8 mouse cellular contexts compared by ENCODE assay signal in the genomic region with DNA sequence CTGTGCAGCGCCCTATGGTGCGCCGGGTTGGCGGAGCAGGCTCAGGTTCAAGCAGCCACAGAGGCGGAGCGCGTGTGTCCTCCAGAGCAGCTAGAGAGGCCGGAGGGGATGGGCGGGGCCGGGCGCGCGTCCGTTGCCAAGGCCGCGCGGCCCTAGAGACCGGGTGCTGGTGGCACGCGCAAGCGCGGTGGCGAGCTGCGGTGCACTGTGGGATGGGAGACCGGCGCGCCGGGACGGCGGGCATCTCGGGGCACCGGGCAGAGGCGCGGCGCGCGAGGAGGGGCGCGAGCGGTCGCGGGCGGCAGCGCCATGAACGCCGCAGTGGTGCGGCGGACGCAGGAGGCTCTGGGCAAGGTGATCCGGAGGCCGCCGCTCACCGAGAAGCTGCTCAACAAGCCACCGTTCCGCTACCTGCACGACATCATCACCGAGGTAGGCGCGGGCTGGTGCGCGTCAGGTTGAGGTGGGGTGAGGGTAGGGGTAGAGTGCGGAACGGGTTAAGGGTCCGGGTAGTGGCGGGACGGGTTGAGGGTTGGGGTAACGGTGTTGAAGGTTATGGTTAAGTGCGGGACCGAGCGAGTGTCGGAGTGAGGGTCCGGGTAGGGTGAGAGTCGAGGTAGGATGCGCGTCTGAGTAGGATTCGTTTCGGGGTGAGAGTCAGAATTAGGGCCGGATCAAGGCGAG. TPM values are rescaled to one million over a fixed set of nuclear protein-coding genes. Genes with fewer than 3 reads are reported as not detected.
A peak's percentile ranks its signal among the peaks of the same experiment; 100 is the strongest.
DNase-seq lines count a peak whose midpoint lies in the region; ATAC-seq lines count a peak whose summit lies in the region.

Gene Traf3ip1 (plus strand): TSS at position 191 of the 684 bp plus-strand sequence.

- peak within 1 kb of the TSS; percentile 58 for H3K9ac ChIP-seq in intestine, embryonic 14.5 days (ENCODE audit: low read length)

- H3K4me2 ChIP-seq in intestine, embryonic 14.5 days (ENCODE audit: low read length): peak within 1 kb of the TSS; percentile 90

- H3K36me3 ChIP-seq in intestine, embryonic 14.5 days (ENCODE audit: control insufficient read depth, insufficient read depth, low read length): peaks cover 7% of the 10 kb centered on the region; the same call in 1 of the 2 replicates

- intact Hi-C loops in gastrocnemius, postnatal 14 days (cut with DNase I; ENCODE audit: low total_unique reads): no loop called here
- intact Hi-C loops in left cerebral cortex, postnatal 14 days (cut with DNase I): no loop called here

- H3K4me3 ChIP-seq in intestine, embryonic 14.5 days (ENCODE audit: low read depth, low read length): peak within 1 kb of the TSS; percentile 89

- no peaks in the 10 kb centered on the region for H3K9me3 ChIP-seq in intestine, embryonic 14.5 days (ENCODE audit: control insufficient read depth, low read length)

- DNase-seq in adipocyte (ENCODE audit: low spot score): peak; percentile 90
- peak; percentile 93 for DNase-seq in embryo, embryonic 10 days (ENCODE audit: low spot score)
- DNase-seq in gastrocnemius, postnatal 14 days: peak; percentile 94
- DNase-seq in intestine, embryonic 14.5 days (ENCODE audit: low spot score): peak; percentile 89
- peak; percentile 91 to 92 for DNase-seq in left cerebral cortex, postnatal 14 days (ENCODE audit: low spot score in 2 of 2)
- DNase-seq in mesoderm, embryonic 11.5 days (ENCODE audit: low read depth, low spot score): peak; percentile 92
- DNase-seq in right cerebral cortex, postnatal 36 days (ENCODE audit: low spot score in 2 of 2): peak; percentile 87 to 89
- DNase-seq in yolk sac, embryonic 10.5 days (ENCODE audit: low spot score): peak; percentile 88

- no peak within 1 kb of the TSS for H3K27ac ChIP-seq in intestine, embryonic 14.5 days (ENCODE audit: low read depth)

- peak; percentile 99 for ATAC-seq in intestine, embryonic 14.5 days (replicated peaks; ENCODE audit: low FRiP score, low TSS enrichment, low read depth)

- under 1% methylated on average over 79 of the region's 79 CpGs for WGBS in intestine, embryonic 14.5 days

- H3K4me1 ChIP-seq in intestine, embryonic 14.5 days (replicated peaks; ENCODE audit: control insufficient read depth, insufficient read depth, low read length): peaks cover 7% of the 10 kb centered on the region; the same call in 1 of the 2 replicates

- H3K27me3 ChIP-seq in intestine, embryonic 14.5 days (replicated peaks; ENCODE audit: control insufficient read depth, insufficient read depth, low read length): no peaks in the 10 kb centered on the region

RNA-seq across cellular contexts. Expression of gene Traf3ip1, which starts in this region (rescaled TPM):
- 1 to 10 TPM; 3.2 to 3.3 TPM for total RNA-seq in gastrocnemius, postnatal 14 days (2021)
- 5.9 and 6.7 TPM in 2 replicates for polyA plus RNA-seq in intestine, embryonic 14.5 days (2014; fragmentation: Nextera tagmentation; extraction: Ambion mirVana)
- total RNA-seq in left cerebral cortex, postnatal 14 days (2021): 10 to 100 TPM; 14.9 to 16.3 TPM
